Mouse (Mus musculus) monocyte, adult 5-6 weeks (primary cell): ENCODE results near the gene Kl. TPM values are rescaled to one million over a fixed set of nuclear protein-coding genes. Genes with fewer than 3 reads are reported as not detected.

ENCODE experiments used
- ATAC-seq: fragments of 153-309, 156-312 bp; replicated peaks from 2 replicates; pipeline ENCODE4 v1.8.0; 2017; ENCODE audit warnings: mild to moderate bottlenecking; ENCODE audit not compliant: low TSS enrichment, insufficient number of reproducible peaks, severe bottlenecking, poor library complexity, low FRiP score
- total RNA-seq: library from RNA; stranded (forward); fragments of 200-1000, 200-491, 200-594 nt; gene quantifications from 3 replicates; pipeline ENCODE4 v1.2.3, GENCODE M21; 2017

The Kl gene
- total RNA-seq, 1 experiment from 2014 or later: not detected

DNA sequence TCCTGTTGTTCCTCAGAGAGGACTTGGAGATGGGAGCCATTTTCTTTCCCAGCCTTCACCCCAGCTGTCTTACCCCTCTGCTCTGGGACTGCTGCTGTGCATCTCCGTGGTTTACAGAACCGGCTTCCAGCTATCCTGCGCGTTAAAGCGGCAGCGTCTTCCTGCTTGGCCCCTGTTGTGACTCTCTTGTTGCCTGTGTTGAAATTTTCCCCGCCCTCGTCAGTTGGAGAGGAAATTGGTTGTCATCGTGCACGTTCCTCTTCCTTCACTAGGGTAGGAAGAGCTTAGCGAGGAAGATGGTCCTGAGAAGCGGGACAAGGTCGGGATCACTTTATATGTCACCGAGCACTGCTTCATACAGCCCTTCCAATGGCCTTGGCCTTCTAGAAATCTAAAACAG lies 68.4 kb downstream of the Kl start:
- ATAC-seq: no peak

DNA sequence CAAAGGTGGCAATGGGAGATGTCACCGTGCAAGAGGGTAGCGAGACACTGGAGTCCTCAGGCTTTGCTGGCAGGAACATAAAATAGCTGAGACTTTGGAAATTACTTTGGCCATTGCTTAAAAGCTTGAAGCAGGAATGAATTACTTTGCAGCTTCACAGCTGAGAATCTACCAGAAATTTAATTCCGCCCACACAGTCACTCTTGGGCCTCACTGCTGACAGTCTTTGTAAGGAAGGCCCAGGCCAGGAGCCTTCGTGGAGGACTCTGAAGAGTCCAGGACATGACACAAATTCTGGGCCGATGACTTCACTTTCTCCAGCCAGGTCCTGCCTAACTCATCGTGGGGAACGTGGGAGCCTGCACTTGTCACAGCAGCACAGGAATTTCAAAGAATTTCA lies 69.6 kb downstream of the Kl start:
- no peak for ATAC-seq

DNA sequence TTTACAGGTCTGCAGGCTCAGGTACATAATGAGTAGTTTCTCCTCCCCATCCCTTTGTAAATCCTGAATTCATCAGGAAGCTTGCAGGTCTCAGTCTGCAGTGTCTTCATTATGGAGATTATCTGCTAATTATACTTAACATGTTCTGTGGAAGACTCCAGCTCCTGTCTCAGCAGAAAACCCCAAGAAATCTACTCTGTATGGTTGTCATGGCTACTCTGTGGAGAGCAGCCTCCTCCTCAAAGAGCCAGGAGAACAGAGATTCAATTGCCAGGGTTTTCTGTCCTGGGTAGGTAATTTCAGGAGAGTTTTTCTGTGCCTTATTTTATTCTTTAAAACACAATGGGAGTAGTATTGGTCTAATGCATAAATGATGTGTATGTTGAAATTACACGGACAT lies 70.5 kb downstream of the Kl start:
- no peak for ATAC-seq

DNA sequence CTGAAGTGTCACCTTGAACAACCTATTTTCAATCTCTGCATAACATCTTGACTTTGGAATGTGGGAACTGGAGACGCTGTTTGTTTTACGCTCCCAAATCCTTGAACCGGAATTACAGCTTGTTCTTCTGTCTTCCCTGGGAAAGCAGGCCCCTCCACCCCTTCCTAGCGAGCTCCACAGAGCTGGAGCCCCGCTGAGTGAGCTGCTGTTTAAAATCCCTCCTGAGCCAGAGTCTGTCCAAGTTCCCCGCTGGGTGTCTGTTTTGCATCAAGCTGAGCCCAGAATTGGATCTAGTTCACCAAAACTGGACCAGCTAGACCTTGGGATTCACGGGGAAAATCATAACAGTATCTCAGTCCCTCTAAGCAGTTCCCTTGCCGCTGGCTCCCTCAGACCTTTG lies 71.1 kb downstream of the Kl start:
- ATAC-seq: no peak

DNA sequence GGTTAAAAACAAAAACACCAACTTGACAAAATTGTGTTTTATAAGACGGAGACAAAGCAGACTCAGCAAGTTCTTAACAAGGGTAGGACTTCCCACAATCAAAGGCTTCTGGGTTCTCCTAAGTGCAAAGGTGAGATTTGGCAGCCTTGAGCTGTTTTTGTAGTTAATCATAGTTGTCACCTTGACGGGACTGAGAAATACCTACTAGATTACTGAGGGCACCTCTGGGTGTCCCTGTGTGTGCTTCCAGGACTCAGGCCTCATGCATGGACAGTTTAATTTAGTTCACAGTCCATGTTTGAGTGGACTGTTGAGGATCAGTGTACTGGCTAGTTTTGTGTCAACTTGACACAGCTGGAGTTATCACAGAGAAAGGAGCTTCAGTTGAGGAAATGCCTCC lies 72.1 kb downstream of the Kl start:
- no peak for ATAC-seq

DNA sequence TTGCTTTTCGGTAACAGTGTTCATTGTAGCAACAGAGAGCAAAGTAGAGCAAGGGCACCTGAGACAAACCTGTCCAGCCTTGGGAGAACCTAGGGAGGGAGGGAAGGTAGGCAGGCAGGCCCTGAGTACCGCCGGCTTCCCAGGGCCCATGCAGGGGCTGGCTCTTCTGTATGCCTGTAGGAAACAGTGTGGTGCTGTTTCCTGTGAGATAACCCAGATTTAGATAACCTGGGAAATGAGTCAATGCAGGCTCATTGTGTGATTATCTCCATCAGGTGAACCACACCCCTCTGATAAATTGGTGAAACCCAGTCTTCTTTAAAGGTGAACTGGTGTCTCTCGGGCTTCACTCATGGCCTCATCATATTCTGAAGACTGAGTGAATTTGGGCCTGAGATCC lies 73.7 kb downstream of the Kl start:
- no peak for ATAC-seq

DNA sequence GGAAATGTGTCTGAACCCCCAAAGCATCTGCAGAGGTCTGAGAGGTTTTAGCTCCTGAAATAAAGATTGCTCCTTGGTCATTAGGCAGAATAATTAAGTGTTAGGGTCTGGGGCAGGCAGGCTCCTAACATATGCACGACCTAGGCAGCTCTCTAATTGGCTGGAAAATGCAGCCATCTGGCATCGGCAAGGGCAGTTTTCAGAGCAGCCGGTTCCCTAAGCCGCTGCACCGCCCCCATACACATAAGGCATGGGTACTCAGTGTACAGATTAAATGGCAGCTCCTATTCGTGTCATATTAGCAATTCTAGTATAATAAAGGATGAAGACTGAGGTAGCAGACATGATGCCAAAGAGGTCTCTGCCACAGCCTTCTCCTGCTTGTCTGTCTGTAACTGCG lies 74.8 kb downstream of the Kl start:
- ATAC-seq: no peak

DNA sequence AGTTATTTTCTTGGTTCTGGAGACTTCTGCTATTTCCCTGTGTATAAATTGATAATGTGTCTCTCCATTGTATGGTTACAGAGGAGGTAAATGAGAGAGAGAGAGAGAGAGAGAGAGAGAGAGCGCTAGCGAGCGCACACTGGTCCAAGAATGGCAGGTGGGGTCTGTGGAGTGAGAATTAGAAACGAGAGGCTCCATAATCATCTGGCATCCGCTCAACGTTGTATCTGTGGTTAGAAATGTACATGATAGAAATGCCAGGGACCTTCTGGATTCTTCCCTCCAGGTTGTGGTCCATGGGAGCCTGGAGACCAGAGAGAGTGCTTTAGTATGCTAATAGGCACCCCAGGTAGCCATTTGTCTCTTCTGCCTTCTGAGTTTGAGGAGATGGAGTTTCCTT lies 76.5 kb downstream of the Kl start:
- ATAC-seq: no peak

DNA sequence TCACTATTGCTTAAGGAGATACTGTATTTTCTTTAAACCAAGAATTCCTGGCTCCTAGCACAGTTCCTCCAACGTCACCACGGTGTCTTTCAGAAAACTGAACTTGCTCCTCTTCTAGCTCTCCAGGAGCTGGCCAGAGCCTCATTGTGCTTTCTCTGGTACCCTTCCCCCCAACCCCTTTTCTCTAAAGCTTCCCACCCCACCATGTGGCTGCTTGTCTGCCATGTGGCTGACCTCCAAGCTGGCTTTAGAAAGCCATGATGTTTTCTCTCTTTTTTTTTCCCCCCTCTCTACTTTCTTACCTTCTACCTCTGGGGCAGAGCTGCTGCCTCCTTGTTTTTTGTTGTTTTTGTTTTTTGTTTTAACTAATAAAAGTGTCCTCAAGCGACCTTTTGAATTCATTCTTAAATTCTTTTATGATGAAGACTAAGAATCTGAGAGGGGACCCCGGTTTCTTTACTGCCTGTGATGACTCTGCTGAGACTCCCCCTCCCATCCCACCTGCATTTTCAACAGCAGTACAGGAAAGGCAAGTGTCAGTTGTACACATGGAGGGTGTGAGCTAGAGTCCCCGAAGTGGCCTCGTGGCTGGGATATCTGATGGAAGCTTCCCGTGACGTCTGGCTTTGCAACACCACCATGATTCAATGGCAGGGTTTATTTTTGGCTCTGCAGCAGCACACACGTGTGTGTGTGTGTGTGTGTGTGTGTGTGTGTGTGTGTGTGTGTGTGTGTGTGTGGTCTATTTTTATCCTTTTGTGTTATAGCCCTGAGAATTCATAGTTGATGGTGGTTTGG lies 82.5 kb downstream of the Kl start:
- ATAC-seq: no peak

DNA sequence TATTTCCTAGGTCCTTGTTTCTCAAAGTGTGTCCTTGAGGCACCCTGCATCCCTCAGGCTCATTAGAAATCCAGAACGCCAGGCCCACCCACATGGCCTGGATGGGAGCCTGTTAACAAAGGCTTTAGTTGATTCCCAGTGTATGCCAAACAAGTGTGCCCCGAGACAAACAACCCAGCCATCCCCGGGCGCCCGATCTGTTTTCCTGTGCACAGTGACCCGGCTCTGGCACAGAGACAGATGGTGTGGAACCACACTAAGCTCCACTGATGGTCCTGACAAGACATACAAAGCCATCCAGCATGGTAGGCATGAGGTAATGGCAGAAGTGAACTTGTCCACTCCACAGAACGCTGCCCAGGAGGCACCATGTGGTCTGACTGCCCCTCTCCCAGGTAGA lies 85.5 kb downstream of the Kl start:
- ATAC-seq: no peak

DNA sequence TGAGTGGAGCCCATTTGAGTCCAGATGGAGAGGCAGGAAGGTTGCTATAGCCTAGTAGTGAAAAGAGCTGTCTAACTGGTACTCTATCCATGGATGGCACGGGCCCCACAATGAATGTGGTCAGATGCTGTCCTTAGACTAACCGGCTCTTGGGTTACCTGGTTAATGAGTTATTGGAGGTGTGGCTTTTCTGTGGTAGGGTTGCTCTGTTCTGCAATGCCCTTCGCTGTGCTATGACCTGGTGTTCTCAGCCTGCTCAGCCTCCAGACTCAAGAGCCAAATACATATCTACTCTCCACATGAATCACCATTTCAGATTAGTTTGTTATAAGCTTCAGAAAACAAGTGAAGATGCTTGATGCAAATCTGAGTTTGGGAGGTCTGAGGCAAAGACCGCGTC lies 90.5 kb downstream of the Kl start:
- ATAC-seq: no peak
